8 mouse cellular contexts compared by ENCODE assay signal in the genomic region with DNA sequence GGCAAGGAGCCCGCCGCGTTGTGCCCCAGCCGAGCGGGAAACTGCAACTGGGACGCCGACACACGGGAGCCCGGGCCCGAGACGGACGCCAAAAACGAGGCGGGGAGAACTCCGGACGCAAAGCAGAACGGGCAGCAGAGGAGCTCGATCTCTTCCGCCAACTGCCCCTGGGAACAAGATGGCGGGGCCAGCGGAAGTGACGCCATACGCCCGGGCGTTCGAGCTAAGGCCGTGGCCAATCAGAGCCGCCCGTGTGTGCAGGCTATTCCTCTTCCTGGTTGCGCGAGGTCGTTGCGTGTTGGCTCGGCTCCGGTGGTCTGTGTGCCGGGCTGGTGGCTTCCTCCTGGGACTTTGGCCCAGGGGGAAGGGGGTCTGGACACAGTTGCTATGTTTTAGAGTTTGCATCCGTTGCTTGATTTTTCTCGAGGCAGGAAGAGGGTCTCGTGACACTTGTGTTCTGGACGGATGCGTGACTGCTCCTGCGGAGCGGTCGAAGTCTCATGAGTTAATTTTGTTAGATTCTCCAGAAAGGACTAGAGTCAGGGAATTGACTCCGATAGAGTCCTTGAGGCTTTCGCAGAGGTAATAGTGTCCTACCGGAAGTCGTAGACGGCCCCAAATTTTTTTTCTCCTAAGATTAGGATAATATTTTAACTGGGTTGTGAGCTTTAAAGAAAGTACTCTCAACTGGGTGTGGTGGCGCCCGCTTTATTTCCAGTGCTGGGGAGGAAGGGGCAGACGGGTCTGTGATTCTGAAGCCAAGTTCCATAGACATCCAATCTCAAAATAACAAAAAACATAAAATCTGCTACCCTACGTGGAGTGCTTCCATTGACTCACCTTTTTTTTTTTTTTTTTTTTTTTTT. TPM values are rescaled to one million over a fixed set of nuclear protein-coding genes. Genes with fewer than 3 reads are reported as not detected.
DNase-seq lines count a peak whose midpoint lies in the region; ATAC-seq and TF ChIP-seq lines count a peak whose summit lies in the region.

TSS of gene Prpf38b (minus strand) at position 180 of the 866 bp plus-strand sequence.

- peak within 1 kb of the TSS; percentile 90 for H3K4me2 ChIP-seq in embryonic facial prominence, embryonic 15.5 days (replicated peaks)
- H3K4me2 ChIP-seq in limb, embryonic 14.5 days (replicated peaks; ENCODE audit: low read depth, low read length, severe bottlenecking): peak within 1 kb of the TSS; percentile 71
- peak within 1 kb of the TSS; percentile 98 for H3K4me2 ChIP-seq in midbrain, postnatal 0 days (ENCODE audit: low read depth, low read length, poor library complexity, severe bottlenecking)

- H3K4me1 ChIP-seq in bone marrow, adult 2 months (ENCODE audit: control insufficient read depth, insufficient read depth, low read length): peaks cover 2% of the 10 kb centered on the region
- peaks cover 16% of the 10 kb centered on the region for H3K4me1 ChIP-seq in embryonic facial prominence, embryonic 15.5 days
- H3K4me1 ChIP-seq in limb, embryonic 14.5 days (ENCODE audit: control insufficient read depth, insufficient read depth, low read length): peaks cover 5% of the 10 kb centered on the region; the same call in 1 of the 2 replicates
- peaks cover 5% of the 10 kb centered on the region for H3K4me1 ChIP-seq in midbrain, postnatal 0 days (ENCODE audit: insufficient read depth, low read length)

- peak within 1 kb of the TSS; percentile 96 for H3K9ac ChIP-seq in embryonic facial prominence, embryonic 15.5 days
- H3K9ac ChIP-seq in limb, embryonic 14.5 days (ENCODE audit: low read depth, low read length, severe bottlenecking): peak within 1 kb of the TSS; percentile 87
- H3K9ac ChIP-seq in midbrain, postnatal 0 days (replicated peaks; ENCODE audit: low read length, poor library complexity, severe bottlenecking): peak within 1 kb of the TSS; percentile 79

- H3K36me3 ChIP-seq in embryonic facial prominence, embryonic 15.5 days: peaks cover 5% of the 10 kb centered on the region; the same call in 1 of the 2 replicates
- peaks cover 17% of the 10 kb centered on the region; the same call in 1 of the 2 replicates for H3K36me3 ChIP-seq in limb, embryonic 14.5 days (ENCODE audit: control insufficient read depth, insufficient read depth, low read length)
- H3K36me3 ChIP-seq in midbrain, postnatal 0 days (ENCODE audit: insufficient read depth, low read length): no peaks in the 10 kb centered on the region

- TF ChIP-seq CTCF in bone marrow, adult 2 months (IDR thresholded peaks at IDR 0.05; ENCODE audit: control insufficient read depth, insufficient read depth, low read length): no peak
- TF ChIP-seq CTCF in midbrain, postnatal 0 days (IDR thresholded peaks at IDR 0.05): no peak

- DNase-seq in 416B (ENCODE audit: low read depth): peak; percentile 98
- peak; percentile 95 for DNase-seq in heart, adult 8-10 months (ENCODE audit: low spot score)
- peak; percentile 96 for DNase-seq in kidney, adult 9 months
- DNase-seq in limb, embryonic 14.5 days (ENCODE audit: low spot score): peak; percentile 98
- peak; percentile 98 for DNase-seq in midbrain, postnatal 0 days (ENCODE audit: low spot score)
- DNase-seq in spleen, postnatal 14 days (ENCODE audit: low spot score in 2 of 2): peak; percentile 85 to 92

- H3K4me3 ChIP-seq in bone marrow, adult 2 months (replicated peaks; ENCODE audit: control insufficient read depth, low read depth, low read length): peak within 1 kb of the TSS; percentile 75
- peak within 1 kb of the TSS; percentile 95 for H3K4me3 ChIP-seq in embryonic facial prominence, embryonic 15.5 days (replicated peaks)
- peak within 1 kb of the TSS; percentile 93 for H3K4me3 ChIP-seq in limb, embryonic 14.5 days (replicated peaks; ENCODE audit: low read length)
- peak within 1 kb of the TSS; percentile 62 for H3K4me3 ChIP-seq in midbrain, postnatal 0 days (ENCODE audit: low read depth, low read length)

- peak; percentile 98 for ATAC-seq in embryonic facial prominence, embryonic 15.5 days (ENCODE audit: insufficient number of reproducible peaks, low FRiP score, low TSS enrichment, low read depth)
- peak; percentile 98 for ATAC-seq in limb, embryonic 14.5 days (ENCODE audit: low FRiP score, low read depth)
- ATAC-seq in midbrain, postnatal 0 days (ENCODE audit: low FRiP score): peak; percentile 100

- TF ChIP-seq POLR2A in bone marrow, adult 2 months (IDR thresholded peaks at IDR 0.05; ENCODE audit: borderline replicate concordance, control insufficient read depth, low read depth, low read length): peak; percentile 92
- TF ChIP-seq POLR2A in limb, embryonic 14.5 days (IDR thresholded peaks at IDR 0.05; ENCODE audit: borderline replicate concordance, extremely low read depth, insufficient read depth, insufficient read length): peak; percentile 87; the same call in 1 of the 2 replicates

- H3K9me3 ChIP-seq in embryonic facial prominence, embryonic 15.5 days (replicated peaks): no peaks in the 10 kb centered on the region
- H3K9me3 ChIP-seq in limb, embryonic 14.5 days (ENCODE audit: control insufficient read depth, low read length): no peaks in the 10 kb centered on the region
- no peaks in the 10 kb centered on the region for H3K9me3 ChIP-seq in midbrain, postnatal 0 days (ENCODE audit: low read length)

- peak within 1 kb of the TSS; percentile 98 for H3K27ac ChIP-seq in bone marrow, adult 2 months (ENCODE audit: control insufficient read depth, insufficient read depth, low read depth, low read length, poor library complexity)
- peak within 1 kb of the TSS; percentile 100 for H3K27ac ChIP-seq in embryonic facial prominence, embryonic 15.5 days (replicated peaks)
- H3K27ac ChIP-seq in limb, embryonic 14.5 days (replicated peaks; ENCODE audit: low read depth, low read length): peak within 1 kb of the TSS; percentile 98
- peak within 1 kb of the TSS; percentile 91 for H3K27ac ChIP-seq in midbrain, postnatal 0 days (ENCODE audit: low read depth, low read length)

- no peaks in the 10 kb centered on the region for H3K27me3 ChIP-seq in embryonic facial prominence, embryonic 15.5 days
- H3K27me3 ChIP-seq in limb, embryonic 14.5 days (ENCODE audit: control insufficient read depth, insufficient read depth, low read length): no peaks in the 10 kb centered on the region
- no peaks in the 10 kb centered on the region for H3K27me3 ChIP-seq in midbrain, postnatal 0 days (ENCODE audit: insufficient read depth, low read length)

- under 1% methylated on average over 53 of the region's 53 CpGs for WGBS in bone marrow, adult 2 months
- under 1% methylated on average over 53 of the region's 53 CpGs for WGBS in embryonic facial prominence, embryonic 15.5 days
- WGBS in limb, embryonic 14.5 days: under 1% methylated on average over 50 of the region's 53 CpGs
- 1% methylated on average over 50 of the region's 53 CpGs for WGBS in midbrain, postnatal 0 days

RNA-seq across cellular contexts. Expression of gene Prpf38b, which starts in this region (rescaled TPM):
- polyA plus RNA-seq in bone marrow, adult 2 months (2011; ENCODE audit: insufficient read depth, insufficient read length, low replicate concordance, missing spikeins): 160 and 184 TPM in 2 replicates
- 78.5 and 85.1 TPM in 2 replicates for polyA plus RNA-seq in embryonic facial prominence, embryonic 15.5 days (2015; fragmentation: Nextera tagmentation; extraction: Ambion mirVana)
- total RNA-seq in heart, adult 8-10 months (2022): 10 to 100 TPM; 14.1 to 18.6 (median 17.4) TPM
- polyA plus RNA-seq in limb, embryonic 14.5 days (2012; rRNA removed): 95.1 and 110 TPM in 2 replicates
- polyA plus RNA-seq in limb, embryonic 14.5 days (2014; fragmentation: Nextera tagmentation; extraction: Ambion mirVana): 58.9 and 72.4 TPM in 2 replicates
- 33.5 and 36.9 TPM in 2 replicates for total RNA-seq in midbrain, postnatal 0 days (2014; rRNA removed)
- 32.5 and 42.2 TPM in 2 replicates for polyA plus RNA-seq in midbrain, postnatal 0 days (2015; fragmentation: Nextera tagmentation; extraction: Ambion mirVana)

Comparison
In these comparisons a context has a peak if more than half of its experiments do, and no peak if none do; other contexts are left out.
1. Peak in every context shown above with its lines: DNase-seq, ATAC-seq, H3K4me3 ChIP-seq and H3K27ac ChIP-seq.